Comparison of ENCODE assay signal across 11 mouse cellular contexts in genomic region chr14:122226666-122227453, GRCm38 (mm10). TPM values are rescaled to one million over a fixed set of nuclear protein-coding genes. Genes with fewer than 3 reads are reported as not detected.
DNase-seq lines count a peak whose midpoint lies in the region; ATAC-seq lines count a peak whose summit lies in the region.
"Had no signal": no experiment of that assay in that cellular context is flagged by ENCODE, and none has a peak within 500 bp of the region (broad histone marks: within the 10 kb centered on the region; RNA-seq: fewer than 3 reads in every experiment).

No protein-coding gene starts in this region.

- H3K27me3 ChIP-seq in hindbrain, embryonic 16.5 days (replicated peaks; ENCODE audit: control insufficient read depth, insufficient read depth, low read length), result peaks cover 31% of the 10 kb centered on the region
- H3K27me3 ChIP-seq in neural tube, embryonic 12.5 days (replicated peaks), result peaks cover 33% of the 10 kb centered on the region

- peak; percentile 57 for DNase-seq in cerebellum, adult 8-10 months
- peak; percentile 44 for DNase-seq in embryo, embryonic 9.5 days (ENCODE audit: extremely low spot score)
- no peak for DNase-seq in adrenal gland, postnatal 14 days
- no peak for DNase-seq in thymus, postnatal 10 days (ENCODE audit: low spot score in 2 of 2)
- no peak for DNase-seq in gastrocnemius, postnatal 36 days
- DNase-seq: heart, postnatal 36 days; kidney, postnatal 25 days; thymus, postnatal 25 days had no signal

- H3K36me3 ChIP-seq in hindbrain, embryonic 16.5 days (ENCODE audit: control insufficient read depth, insufficient read depth, low read length), result no peaks in the 10 kb centered on the region
- no peaks in the 10 kb centered on the region for H3K36me3 ChIP-seq in neural tube, embryonic 12.5 days

- H3K9ac ChIP-seq in hindbrain, embryonic 16.5 days (ENCODE audit: low read depth, low read length), result no peak overlapping the region; the same call in 1 of the 2 replicates
- no peak overlapping the region for H3K9ac ChIP-seq in neural tube, embryonic 12.5 days
- H3K9ac ChIP-seq: liver, embryonic 14.5 days had no signal

- H3K4me2 ChIP-seq in hindbrain, embryonic 16.5 days (ENCODE audit: low read length), result peak overlapping the region; percentile 29
- H3K4me2 ChIP-seq in neural tube, embryonic 12.5 days (replicated peaks), result peak overlapping the region; percentile 40

- no peak for ATAC-seq in hindbrain, embryonic 16.5 days
- ATAC-seq in neural tube, embryonic 12.5 days (ENCODE audit: low FRiP score, low read depth), result no peak; the same call in 1 of the 2 replicates

- intact Hi-C loops in gastrocnemius, postnatal 36 days (cut with DNase I), result loop anchor here (5.0 kb wide), 1 partner anchor 240 kb away; the partner anchor contains the start of gene Zic5

- peaks cover 2% of the 10 kb centered on the region; the same call in 1 of the 2 replicates for H3K4me1 ChIP-seq in hindbrain, embryonic 16.5 days (ENCODE audit: control insufficient read depth, insufficient read depth, low read depth, low read length)
- H3K4me1 ChIP-seq in neural tube, embryonic 12.5 days, result peaks cover 36% of the 10 kb centered on the region

- H3K9me3 ChIP-seq in hindbrain, embryonic 16.5 days (ENCODE audit: control insufficient read depth, low read length), result no peaks in the 10 kb centered on the region
- no peaks in the 10 kb centered on the region for H3K9me3 ChIP-seq in neural tube, embryonic 12.5 days

- H3K4me3 ChIP-seq in hindbrain, embryonic 16.5 days (ENCODE audit: low read length), result no peak overlapping the region
- H3K4me3 ChIP-seq in neural tube, embryonic 12.5 days, result no peak overlapping the region

- 35% methylated on average over 22 of the region's 22 CpGs for WGBS in hindbrain, embryonic 16.5 days
- 32% methylated on average over 22 of the region's 22 CpGs for WGBS in neural tube, embryonic 12.5 days

- H3K27ac ChIP-seq in hindbrain, embryonic 16.5 days (ENCODE audit: low read depth, low read length), result peak overlapping the region; percentile 59
- no peak overlapping the region for H3K27ac ChIP-seq in neural tube, embryonic 12.5 days
- H3K27ac ChIP-seq: liver, embryonic 14.5 days had no signal

RNA-seq across cellular contexts. Expression of gene Clybl, which starts 45.4 kb away (rescaled TPM):
- polyA plus RNA-seq in hindbrain, embryonic 16.5 days (2015; fragmentation: Nextera tagmentation; extraction: Ambion mirVana), result 15.7 and 21.6 TPM in 2 replicates
- polyA plus RNA-seq in neural tube, embryonic 12.5 days (2016; fragmentation: Nextera tagmentation; extraction: Ambion mirVana), result 10.5 and 12.6 TPM in 2 replicates
- total RNA-seq in adrenal gland, postnatal 14 days (2021), result 104 and 111 TPM in 2 replicates
- total RNA-seq in gastrocnemius, postnatal 36 days (2021), result 10 to 100 TPM; 62.1 to 68.5 TPM

Comparison
In these comparisons a context has a peak if more than half of its experiments do, and no peak if none do; other contexts are left out.
1. DNase-seq: peak in cerebellum, adult 8-10 months (single experiment) and embryo, embryonic 9.5 days (single experiment); none in adrenal gland, postnatal 14 days (single experiment), thymus, postnatal 10 days (0 of 2) and gastrocnemius, postnatal 36 days (0 of 2).